Mouse (Mus musculus) brain, embryonic 18.5 days (tissue): ENCODE results near the gene Fmnl3.
A peak's percentile ranks its signal among the peaks of the same experiment; 100 is the strongest.

Source experiments
- DNase-seq: peaks from one replicate; pipeline ENCODE4 v3.0.0-alpha.2; 2012; ENCODE audit warnings: low read depth, low spot score

Gene Fmnl3

DNA sequence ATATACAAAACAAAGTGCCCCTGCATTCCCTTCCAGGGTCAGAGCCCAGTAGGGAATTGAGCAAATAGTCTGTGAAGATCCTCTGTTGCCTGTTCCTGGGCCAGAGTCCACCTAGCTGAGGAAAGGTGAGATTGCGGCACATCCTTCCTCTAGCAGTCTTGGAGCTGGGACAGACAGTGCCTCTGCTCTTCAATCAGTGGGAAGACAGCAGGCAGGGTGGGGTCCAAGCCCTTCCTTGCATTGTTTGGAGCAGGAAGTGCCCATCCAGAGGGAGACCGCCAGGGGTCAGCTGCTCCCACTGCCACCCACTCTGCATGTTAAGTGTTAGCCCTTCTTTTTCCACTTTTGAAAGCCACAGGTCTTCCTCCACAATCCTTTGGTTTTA lies 53.0 kb downstream of the Fmnl3 start:
- no peak for DNase-seq

- peak; percentile 50 for DNase-seq
These were observed 53.7 kb downstream of the Fmnl3 start for GRCm38 (mm10) chr15:99316314-99317266.

DNA sequence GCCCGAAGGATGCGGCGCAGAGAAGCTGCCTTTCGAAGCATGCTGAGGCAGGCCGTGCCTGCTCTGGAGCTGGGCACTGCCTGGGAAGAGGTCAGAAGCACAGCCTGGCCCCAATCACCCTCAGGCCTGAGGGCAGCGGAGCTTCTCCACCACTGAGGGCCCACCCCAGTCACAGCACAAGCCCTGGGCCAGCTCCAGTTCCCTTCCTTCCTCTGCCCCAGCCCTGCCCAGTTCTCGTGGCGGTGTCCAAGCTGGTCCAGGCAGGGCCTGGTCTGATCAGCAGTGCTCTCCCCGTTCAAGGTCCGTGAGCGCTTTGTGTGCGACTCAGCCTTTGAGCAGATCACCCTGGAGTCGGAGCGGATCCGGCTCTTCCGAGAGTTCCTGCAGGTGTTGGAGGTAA lies 55.4 kb downstream of the Fmnl3 start:
- DNase-seq: no peak

DNA sequence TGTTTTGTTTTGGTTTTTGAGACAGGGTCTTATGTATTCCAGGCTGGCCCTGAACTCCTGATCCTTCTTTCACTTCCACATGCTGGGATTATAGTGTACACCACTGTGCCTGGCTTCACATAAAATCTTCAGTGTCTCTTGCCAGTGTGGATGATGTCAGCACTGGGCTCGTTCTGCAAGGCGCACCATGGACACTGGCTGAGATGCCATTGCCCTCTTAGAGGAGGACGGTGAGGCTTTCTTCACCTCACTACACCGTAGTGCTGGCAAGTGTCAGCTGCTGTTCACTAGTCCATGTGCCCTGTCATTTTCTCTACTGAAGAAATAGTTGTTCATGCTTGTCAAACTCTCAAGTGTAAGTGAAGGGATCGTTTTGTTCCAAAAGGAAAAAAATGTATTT lies 59.7 kb downstream of the Fmnl3 start:
- DNase-seq: no peak

DNA sequence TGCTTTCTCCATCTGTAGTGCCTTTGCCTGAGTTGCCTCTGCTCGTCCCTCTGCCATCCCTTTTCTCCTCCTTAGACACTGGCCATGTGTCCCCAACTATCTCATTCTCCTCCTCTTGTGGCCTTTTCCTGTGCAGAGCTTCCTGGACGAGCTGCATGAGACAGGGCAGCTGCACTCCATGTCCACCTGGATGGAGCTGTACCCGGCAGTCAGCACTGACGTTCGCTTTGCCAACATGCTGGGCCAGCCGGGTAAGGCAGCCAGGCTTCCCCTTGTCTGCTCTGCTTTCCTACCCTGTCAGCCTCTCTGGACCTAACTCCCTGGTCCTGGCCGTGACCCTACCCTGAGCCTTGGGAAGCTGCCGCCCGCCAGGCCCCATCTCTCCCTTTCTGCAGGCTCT lies 60.7 kb downstream of the Fmnl3 start:
- no peak for DNase-seq

DNA sequence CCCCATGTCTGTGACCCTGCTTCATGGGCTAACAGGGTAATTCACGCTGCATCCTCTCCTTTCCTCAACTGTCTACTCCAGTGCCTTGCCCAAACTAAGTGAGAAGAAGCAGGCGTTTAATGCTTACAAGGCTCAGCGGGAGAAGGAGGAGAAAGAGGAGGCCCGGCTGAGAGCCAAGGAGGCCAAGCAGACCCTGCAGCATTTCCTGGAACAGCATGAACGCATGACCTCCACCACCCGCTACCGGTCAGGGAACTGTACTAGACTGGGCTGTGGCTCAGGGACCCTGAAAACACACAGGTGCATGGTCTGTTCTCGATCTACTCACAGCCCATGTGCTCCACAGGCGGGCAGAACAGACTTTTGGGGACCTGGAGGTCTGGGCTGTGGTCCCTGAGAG lies 62.8 kb downstream of the Fmnl3 start:
- no peak for DNase-seq

DNA sequence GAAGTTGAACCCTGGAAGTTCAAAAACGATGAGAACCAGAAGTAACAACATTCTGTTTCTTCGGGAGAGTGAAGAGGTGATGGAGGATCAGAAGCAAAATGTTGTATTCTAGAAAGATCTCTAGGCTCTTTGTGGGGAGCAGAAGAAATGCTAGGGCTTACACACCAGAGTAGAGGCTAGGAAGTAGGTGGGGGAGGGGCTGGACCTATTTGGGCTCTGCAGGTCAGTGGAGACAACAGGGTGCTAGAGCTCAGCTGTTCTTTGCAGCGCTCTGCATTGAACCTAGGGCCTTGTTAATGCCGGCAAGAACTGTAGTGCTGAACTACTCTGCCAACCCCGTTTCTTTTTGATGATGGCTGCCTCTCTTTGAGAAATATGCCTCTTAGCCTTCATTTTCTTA lies 74.1 kb downstream of the Fmnl3 start:
- DNase-seq: no peak

DNA sequence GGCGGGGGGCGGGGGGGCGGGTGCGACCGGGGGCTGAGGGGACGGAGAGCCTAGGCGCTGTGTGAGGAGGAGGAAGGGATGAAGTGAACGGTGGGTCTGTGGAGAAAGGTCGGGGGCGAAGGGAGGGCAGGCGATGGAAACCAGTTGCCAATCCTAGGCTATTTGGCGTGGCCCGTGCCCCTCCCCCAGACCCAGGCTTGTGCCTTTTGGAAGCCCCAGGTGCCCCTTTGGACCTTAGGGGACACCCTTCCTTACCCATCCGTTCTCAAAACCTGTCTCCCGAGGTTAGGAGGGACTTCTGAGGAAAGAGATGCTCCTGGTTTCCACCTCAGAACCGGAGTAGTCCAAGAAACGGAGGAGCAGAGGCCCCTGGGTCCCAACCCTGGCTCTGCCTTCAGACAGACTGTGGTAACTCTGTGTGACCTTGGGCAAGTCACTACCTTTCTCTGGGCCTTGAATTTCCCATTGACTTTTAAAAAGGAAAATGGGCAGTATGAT lies 74.7 kb downstream of the Fmnl3 start, which contains the start of gene Fam186b:
TSS of gene Fam186b (minus strand) at position 405 of the 498 bp plus-strand sequence.
- no peak for DNase-seq

DNA sequence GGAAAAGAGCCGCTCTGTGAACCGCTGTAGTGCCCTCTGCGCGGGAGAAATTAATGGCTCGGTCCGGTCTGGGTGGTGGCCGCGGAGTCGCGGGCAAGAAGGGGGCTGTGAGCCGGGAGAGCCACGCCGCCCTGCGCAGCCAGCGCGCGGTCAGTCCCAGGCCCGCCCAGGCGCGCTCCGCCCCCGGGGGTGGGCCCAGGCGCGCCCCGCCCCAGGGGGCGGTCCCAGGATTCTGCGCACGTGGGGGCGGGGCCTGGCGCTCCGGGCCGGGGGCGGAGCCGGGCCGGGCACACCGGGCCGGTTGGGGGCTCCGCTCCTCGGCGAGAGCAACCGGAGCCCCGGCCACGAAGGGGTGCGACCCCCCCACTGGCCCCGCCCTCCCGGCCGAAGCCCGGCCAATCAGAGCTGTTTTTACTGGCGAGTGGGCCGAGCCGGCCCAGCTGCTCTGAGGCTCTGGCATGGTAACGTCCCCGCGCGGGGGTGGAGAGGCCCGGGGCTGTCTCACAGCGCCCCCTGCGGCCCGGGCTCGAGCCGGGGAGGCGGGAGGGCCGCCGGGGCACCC lies 75.4 kb downstream of the Fmnl3 start, which contains the start of gene Prpf40b:
TSS of gene Prpf40b (plus strand) at position 275 of the 562 bp plus-strand sequence.
- peak; percentile 88 for DNase-seq

- DNase-seq: no peak
These were observed 76.0 kb downstream of the Fmnl3 start for GRCm38 (mm10) chr15:99294287-99294686.

DNA sequence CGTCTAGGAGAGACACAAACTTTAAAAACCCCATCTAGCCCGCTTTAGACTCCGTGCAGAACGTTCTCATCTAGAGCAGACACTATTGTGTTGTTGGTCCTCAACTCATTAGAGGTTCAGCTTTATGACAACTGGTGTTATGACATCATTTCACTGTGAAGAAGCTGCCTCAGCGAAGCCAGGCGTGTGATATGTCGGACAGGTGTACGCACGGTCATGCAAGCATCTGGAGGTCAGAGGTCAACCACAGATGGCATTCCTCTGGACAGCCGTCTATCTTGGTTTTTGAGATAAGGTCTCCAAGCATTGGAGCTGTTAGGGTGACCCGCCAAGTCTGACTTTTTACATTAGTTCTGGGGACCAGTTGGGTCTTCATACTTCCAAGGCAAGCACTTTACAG lies 79.7 kb downstream of the Fmnl3 start:
- no peak for DNase-seq

DNA sequence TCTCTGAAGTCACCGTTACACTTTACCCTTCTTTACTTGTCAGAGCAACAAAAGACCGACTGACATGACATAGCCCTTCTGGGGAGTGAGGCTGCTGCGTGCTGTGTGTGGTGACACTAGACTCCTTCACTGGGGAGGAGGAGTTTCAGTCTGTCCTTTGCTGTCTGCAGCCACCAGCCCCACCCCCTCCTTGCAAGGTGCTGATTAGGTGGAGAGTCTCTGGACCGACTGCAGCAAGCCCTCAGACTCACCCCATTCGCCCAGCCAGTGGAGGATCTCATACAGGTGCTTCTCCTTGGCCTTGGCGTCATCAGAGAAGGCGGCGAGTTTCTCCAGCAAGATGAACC lies 85.1 kb downstream of the Fmnl3 start:
- no peak for DNase-seq

- DNase-seq: no peak
These were observed 85.6 kb downstream of the Fmnl3 start for GRCm38 (mm10) chr15:99284527-99285188.

DNA sequence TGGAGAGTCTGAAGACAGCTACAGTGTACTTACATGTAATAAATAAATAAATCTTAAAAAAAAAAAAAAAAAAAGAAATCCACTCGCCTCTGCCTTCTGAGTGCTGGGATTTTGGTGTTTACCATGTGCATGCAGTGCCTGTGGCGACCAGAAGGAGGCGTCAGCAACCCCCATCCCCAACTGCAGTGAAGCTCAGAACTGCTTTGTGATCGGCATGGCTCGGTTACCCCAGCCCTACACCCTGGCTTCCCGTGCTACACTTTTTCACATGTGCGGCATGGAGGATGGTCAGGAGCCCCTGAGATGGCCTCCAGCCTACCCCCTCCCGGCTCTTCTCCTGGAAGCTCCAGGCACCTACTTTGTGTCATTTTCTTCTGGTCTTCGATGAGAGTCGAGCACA lies 86.8 kb downstream of the Fmnl3 start:
- DNase-seq: no peak

DNA sequence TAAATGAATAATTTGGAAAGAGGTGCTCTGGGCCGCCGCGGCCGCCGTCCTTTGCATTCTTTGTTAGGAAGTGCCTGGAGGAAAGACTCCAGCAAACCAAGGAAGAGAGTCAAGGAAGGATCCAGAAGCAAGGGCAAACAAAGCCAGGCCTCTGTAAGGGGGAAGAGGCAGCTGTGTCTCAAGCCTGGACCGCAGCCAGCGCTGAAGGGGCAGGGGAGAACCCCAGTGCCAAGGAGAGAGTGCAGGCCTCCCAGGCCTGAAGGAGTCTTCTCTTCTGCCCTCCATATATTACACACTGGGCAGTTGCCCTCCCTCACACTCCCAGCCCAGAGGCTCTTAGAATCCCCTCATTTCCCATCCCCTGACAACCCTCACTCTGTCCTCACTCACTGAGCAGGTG lies 92.0 kb downstream of the Fmnl3 start:
- no peak for DNase-seq

DNA sequence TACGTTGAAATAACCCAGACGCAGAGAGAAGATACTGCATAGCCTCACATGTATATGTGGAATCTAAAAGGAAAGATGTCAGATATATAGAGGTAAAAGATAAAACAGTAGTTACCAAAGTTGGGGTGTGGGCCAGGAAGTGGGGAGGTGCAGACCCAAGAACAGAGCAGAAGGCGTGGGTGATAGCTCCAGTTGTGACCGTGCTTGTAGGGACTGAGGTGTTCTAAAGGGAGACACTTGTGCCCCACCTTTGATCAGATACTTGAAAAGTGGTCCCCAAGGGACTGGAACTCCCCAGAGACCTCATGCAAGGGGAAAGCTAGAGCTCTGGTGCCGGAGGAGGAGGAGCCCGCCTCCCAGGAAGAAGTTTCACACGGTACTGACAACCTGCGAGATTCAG lies 94.2 kb downstream of the Fmnl3 start:
- DNase-seq: no peak
